Mouse (Mus musculus) hindbrain, embryonic 15.5 days (tissue): ENCODE measurements around the gene Cass4. TPM values are rescaled to one million over a fixed set of nuclear protein-coding genes. Genes with fewer than 3 reads are reported as not detected.

ENCODE experiments used
- ATAC-seq: fragments of 200-750 bp; cut with Nextera tagmentation; 2 replicates; pipeline ENCODE4 v1.8.0; 2017; ENCODE audit warnings: low read depth, moderate number of reproducible peaks, moderate TSS enrichment; ENCODE audit not compliant: low FRiP score
- H3K27ac ChIP-seq: fragments of 300-500 bp; sonication (generic); replicated peaks from 2 replicates; pipeline ENCODE4 v1.5.1; 2015; ENCODE audit warnings: mild to moderate bottlenecking, inconsistent platforms
- H3K27me3 ChIP-seq: fragments of 300-500 bp; sonication (generic); 2 replicates; pipeline ENCODE4 v1.6.1; 2015; ENCODE audit warnings: control low read depth, inconsistent platforms
- H3K36me3 ChIP-seq: fragments of 300-500 bp; sonication (generic); 2 replicates; pipeline ENCODE4 v1.6.1; 2015; ENCODE audit warnings: control low read depth, inconsistent platforms
- H3K4me1 ChIP-seq: fragments of 300-500 bp; sonication (generic); replicated peaks from 2 replicates; pipeline ENCODE4 v1.6.1; 2015; ENCODE audit warnings: control low read depth, inconsistent platforms
- H3K4me2 ChIP-seq: fragments of 300-500 bp; sonication (generic); 2 replicates; pipeline ENCODE4 v1.6.1; 2015; ENCODE audit warnings: moderate library complexity, mild to moderate bottlenecking, inconsistent platforms
- H3K4me3 ChIP-seq: fragments of 300-500 bp; sonication (generic); 2 replicates; pipeline ENCODE4 v1.5.1; 2015; ENCODE audit warnings: mild to moderate bottlenecking, inconsistent platforms
- H3K9ac ChIP-seq: fragments of 300-500 bp; sonication (generic); 2 replicates; pipeline ENCODE4 v1.6.1; 2015; ENCODE audit warnings: inconsistent platforms
- H3K9me3 ChIP-seq: fragments of 300-500 bp; sonication (generic); 2 replicates; pipeline ENCODE4 v1.6.1; 2016; ENCODE audit warnings: control low read depth, inconsistent platforms
- WGBS: fragments of 180-500 bp; shearing (Covaris S2); methylation state at CpG from one replicate; pipeline ENCODE4 v1.1.7; 2015; 5-methylcytosine and 5-hydroxymethylcytosine counted together
- polyA plus RNA-seq: library from polyadenylated mRNA; unstranded; fragments of >200 nt; fragmentation: Nextera tagmentation; extraction: Ambion mirVana; gene quantifications from 2 replicates; pipeline ENCODE4 v1.2.1, GENCODE M21; 2015

Cass4 gene
- polyA plus RNA-seq, 1 experiment from 2014 or later: 0.13 TPM

GRCm38 (mm10) chr2:172448329-172448728 lies 54.7 kb downstream of the Cass4 start:
- WGBS: 93% methylated on average over 4 of the region's 4 CpGs
- H3K9ac ChIP-seq: no peak overlapping the region
- no peaks in the 10 kb centered on the region for H3K4me1 ChIP-seq
- peaks cover 70% of the 10 kb centered on the region for H3K36me3 ChIP-seq
- no peak overlapping the region for H3K4me2 ChIP-seq
- ATAC-seq: no peak
- H3K27me3 ChIP-seq: no peaks in the 10 kb centered on the region
- H3K27ac ChIP-seq: no peak overlapping the region
- no peaks in the 10 kb centered on the region for H3K9me3 ChIP-seq
- H3K4me3 ChIP-seq: no peak overlapping the region

- WGBS: 81% methylated on average over 6 of the region's 6 CpGs
- Histone ChIP-seq H3K4me1 (no peaks in the 10 kb centered on the region), H3K4me3 (no peak overlapping the region), H3K27me3 (no peaks in the 10 kb centered on the region), H3K4me2 (no peak overlapping the region), H3K9ac (no peak overlapping the region), H3K27ac (no peak overlapping the region), H3K36me3 (peaks cover 65% of the 10 kb centered on the region), H3K9me3 (no peaks in the 10 kb centered on the region)
- ATAC-seq: no peak
These were observed 57.0 kb downstream of the Cass4 start for GRCm38 (mm10) chr2:172450640-172451039.

GRCm38 (mm10) chr2:172452031-172452430 lies 58.4 kb downstream of the Cass4 start:
- H3K9ac ChIP-seq: no peak overlapping the region
- H3K4me3 ChIP-seq: no peak overlapping the region
- H3K4me1 ChIP-seq: no peaks in the 10 kb centered on the region
- H3K36me3 ChIP-seq: peaks cover 53% of the 10 kb centered on the region
- WGBS: 97% methylated on average over 4 of the region's 4 CpGs
- H3K4me2 ChIP-seq: no peak overlapping the region
- H3K27me3 ChIP-seq: no peaks in the 10 kb centered on the region
- no peaks in the 10 kb centered on the region for H3K9me3 ChIP-seq
- no peak for ATAC-seq
- no peak overlapping the region for H3K27ac ChIP-seq

- Histone ChIP-seq H3K4me1 (no peaks in the 10 kb centered on the region), H3K9ac (no peak overlapping the region), H3K9me3 (no peaks in the 10 kb centered on the region), H3K4me3 (no peak overlapping the region), H3K27me3 (no peaks in the 10 kb centered on the region), H3K36me3 (peaks cover 49% of the 10 kb centered on the region), H3K4me2 (no peak overlapping the region), H3K27ac (no peak overlapping the region)
- WGBS: 92% methylated on average over 10 of the region's 10 CpGs
- ATAC-seq: no peak
These were observed 58.9 kb downstream of the Cass4 start for GRCm38 (mm10) chr2:172452458-172452857.

- no peaks in the 10 kb centered on the region for H3K9me3 ChIP-seq
- 89% methylated on average over 11 of the region's 11 CpGs for WGBS
- H3K4me1 ChIP-seq: no peaks in the 10 kb centered on the region
- H3K4me3 ChIP-seq: no peak within 1 kb of the TSS
- no peaks in the 10 kb centered on the region for H3K27me3 ChIP-seq
- peaks cover 14% of the 10 kb centered on the region for H3K36me3 ChIP-seq
- no peak within 1 kb of the TSS for H3K27ac ChIP-seq
- no peak within 1 kb of the TSS for H3K9ac ChIP-seq
- no peak for ATAC-seq
- H3K4me2 ChIP-seq: no peak within 1 kb of the TSS
These were observed 64.9 kb downstream of the Cass4 start, which contains the start of gene Gcnt7 for GRCm38 (mm10) chr2:172458496-172458895. Gene Gcnt7, minus strand, starts transcription at chr2:172458596.

GRCm38 (mm10) chr2:172460647-172461046 lies 67.1 kb downstream of the Cass4 start:
- H3K4me1 ChIP-seq: no peaks in the 10 kb centered on the region
- H3K4me2 ChIP-seq: no peak overlapping the region
- H3K27ac ChIP-seq: no peak overlapping the region
- no peak overlapping the region for H3K4me3 ChIP-seq
- no peaks in the 10 kb centered on the region for H3K27me3 ChIP-seq
- ATAC-seq: no peak
- no peaks in the 10 kb centered on the region for H3K9me3 ChIP-seq
- no peak overlapping the region for H3K9ac ChIP-seq
- 86% methylated on average over 2 of the region's 2 CpGs for WGBS
- peaks cover 23% of the 10 kb centered on the region for H3K36me3 ChIP-seq

GRCm38 (mm10) chr2:172462813-172463212 lies 69.2 kb downstream of the Cass4 start:
- Histone ChIP-seq H3K27ac (no peak overlapping the region), H3K36me3 (peaks cover 31% of the 10 kb centered on the region), H3K4me1 (peaks cover under 1% of the 10 kb centered on the region; the same call in 1 of the 2 replicates), H3K9ac (no peak overlapping the region), H3K9me3 (no peaks in the 10 kb centered on the region), H3K4me2 (no peak overlapping the region), H3K27me3 (no peaks in the 10 kb centered on the region), H3K4me3 (no peak overlapping the region)
- 92% methylated on average over 4 of the region's 4 CpGs for WGBS
- no peak for ATAC-seq

GRCm38 (mm10) chr2:172466427-172467132 lies 73.0 kb downstream of the Cass4 start:
- WGBS: 80% methylated on average over 11 of the region's 11 CpGs
- Histone ChIP-seq H3K36me3 (peaks cover 44% of the 10 kb centered on the region), H3K4me2 (no peak overlapping the region)

GRCm38 (mm10) chr2:172467206-172467605 lies 73.6 kb downstream of the Cass4 start:
- Histone ChIP-seq H3K27me3 (no peaks in the 10 kb centered on the region), H3K4me2 (no peak overlapping the region), H3K9me3 (no peaks in the 10 kb centered on the region), H3K4me1 (peaks cover 9% of the 10 kb centered on the region; the same call in 1 of the 2 replicates), H3K4me3 (no peak overlapping the region), H3K36me3 (peaks cover 41% of the 10 kb centered on the region), H3K27ac (no peak overlapping the region), H3K9ac (no peak overlapping the region)
- no peak for ATAC-seq
- WGBS: 94% methylated on average over 5 of the region's 5 CpGs

More at GRCm38 (mm10) chr2:172466427-172467132, 73.0 kb downstream of the Cass4 start:
- peaks cover 9% of the 10 kb centered on the region; the same call in 1 of the 2 replicates for H3K4me1 ChIP-seq
- H3K4me3 ChIP-seq: no peak overlapping the region
- no peak overlapping the region for H3K9ac ChIP-seq
- ATAC-seq: no peak
- H3K27me3 ChIP-seq: no peaks in the 10 kb centered on the region
- no peaks in the 10 kb centered on the region for H3K9me3 ChIP-seq
- no peak overlapping the region for H3K27ac ChIP-seq

GRCm38 (mm10) chr2:172468346-172468819 lies 74.8 kb downstream of the Cass4 start:
- Histone ChIP-seq H3K4me2 (no peak overlapping the region), H3K36me3 (peaks cover 35% of the 10 kb centered on the region), H3K27ac (no peak overlapping the region), H3K27me3 (no peaks in the 10 kb centered on the region), H3K9ac (no peak overlapping the region), H3K4me3 (no peak overlapping the region), H3K9me3 (no peaks in the 10 kb centered on the region), H3K4me1 (peaks cover 9% of the 10 kb centered on the region; the same call in 1 of the 2 replicates)
- WGBS: 61% methylated on average over 11 of the region's 11 CpGs
- ATAC-seq: peak; percentile 77

- H3K9ac ChIP-seq: no peak within 1 kb of the TSS
- no peak within 1 kb of the TSS for H3K27ac ChIP-seq
- 82% methylated on average over 11 of the region's 11 CpGs for WGBS
These were observed 78.7 kb downstream of the Cass4 start, which contains the start of gene Fam209 for GRCm38 (mm10) chr2:172472318-172472717. Gene Fam209, plus strand, starts transcription at chr2:172472520.

GRCm38 (mm10) chr2:172473591-172473990 lies 80.0 kb downstream of the Cass4 start:
- Histone ChIP-seq H3K4me1 (0 out of 2 replicates have a peak, but pooled peaks cover 4% of the 10 kb centered on the region), H3K9me3 (no peaks in the 10 kb centered on the region), H3K9ac (no peak overlapping the region), H3K27me3 (0 out of 2 replicates have a peak, but pooled peaks cover 5% of the 10 kb centered on the region), H3K4me3 (no peak overlapping the region), H3K4me2 (no peak overlapping the region), H3K36me3 (peaks cover 13% of the 10 kb centered on the region; the same call in 1 of the 2 replicates), H3K27ac (no peak overlapping the region)
- 68% methylated on average over 8 of the region's 8 CpGs for WGBS
- no peak for ATAC-seq

More at GRCm38 (mm10) chr2:172472318-172472717, 78.7 kb downstream of the Cass4 start, which contains the start of gene Fam209:
- H3K27me3 ChIP-seq: 0 out of 2 replicates have a peak, but pooled peaks cover 5% of the 10 kb centered on the region
- ATAC-seq: no peak
- peaks cover 13% of the 10 kb centered on the region; the same call in 1 of the 2 replicates for H3K36me3 ChIP-seq
- no peaks in the 10 kb centered on the region for H3K9me3 ChIP-seq
- no peak within 1 kb of the TSS for H3K4me3 ChIP-seq
- H3K4me1 ChIP-seq: peaks cover 9% of the 10 kb centered on the region; the same call in 1 of the 2 replicates
- H3K4me2 ChIP-seq: no peak within 1 kb of the TSS
